Mouse (Mus musculus): Measurements from ENCODE around the gene Pcbp3. TPM values are rescaled to one million over a fixed set of nuclear protein-coding genes. Genes with fewer than 3 reads are reported as not detected.

Pcbp3 gene
- polyA plus RNA-seq, 1 experiment from 2014 or later: 44.9 TPM

DNA sequence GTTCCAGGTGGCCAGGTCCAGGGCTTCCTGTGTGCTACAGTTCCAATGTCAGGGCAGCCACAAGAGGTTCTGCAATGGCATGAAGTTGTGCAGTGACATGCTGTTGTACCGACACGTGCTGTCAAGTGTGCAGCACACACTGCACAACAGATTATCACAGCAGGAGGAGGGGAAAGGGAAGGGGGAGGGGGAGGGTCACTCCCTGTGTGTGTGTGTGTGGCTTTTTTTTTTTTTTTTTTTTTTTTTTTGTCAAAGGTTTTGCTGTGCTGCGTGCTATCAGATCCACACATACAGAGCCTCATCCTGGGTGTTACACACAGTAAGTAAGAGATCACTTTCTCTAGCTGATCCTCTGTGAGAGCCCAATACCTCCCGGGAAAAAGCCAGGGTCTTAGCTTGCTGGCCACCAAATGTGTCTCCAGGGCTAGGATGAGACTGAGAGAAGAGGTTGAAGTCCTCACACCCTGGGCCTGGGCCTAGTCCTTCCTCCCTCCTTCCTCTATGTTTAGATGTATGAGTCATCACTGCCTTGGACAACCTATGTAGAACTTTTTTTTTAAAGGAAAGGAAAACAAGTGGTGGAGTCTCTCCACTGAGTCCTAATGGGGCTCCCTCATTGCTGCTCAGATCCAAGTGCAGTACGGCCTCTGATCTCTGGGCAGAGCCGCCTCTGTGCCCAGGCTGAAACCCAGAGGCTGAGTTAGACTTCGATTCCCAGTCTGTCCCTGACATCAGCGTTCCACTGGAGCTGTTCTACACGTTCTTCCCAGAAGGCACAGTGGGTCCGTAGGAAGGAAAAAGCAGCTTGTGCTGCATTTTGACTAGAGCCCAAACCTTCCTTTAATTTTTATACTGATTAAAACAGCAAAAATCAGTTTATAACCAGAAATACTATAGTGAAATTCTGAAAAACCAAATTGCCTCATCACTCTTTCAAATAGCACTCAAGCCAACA, 153.0 kb downstream of the Pcbp3 start:
- Histone ChIP-seq H3K27ac (no peak overlapping the region), H3K36me3 (no peaks in the 10 kb centered on the region), H3K27me3 (ENCODE audit: low read depth, poor library complexity, severe bottlenecking) (no peaks in the 10 kb centered on the region), H3K9me3 (replicated peaks) (no peaks in the 10 kb centered on the region), H3K4me3 (no peak overlapping the region), H3K4me1 (0 out of 2 replicates have a peak, but pooled peaks cover 2% of the 10 kb centered on the region)
- WGBS: 92% methylated on average over 10 of the region's 10 CpGs
- no peak for DNase-seq (ENCODE audit: low spot score)

GRCm38 (mm10) chr10:76802500-76802885, 159.2 kb downstream of the Pcbp3 start:
- H3K36me3 ChIP-seq: peaks cover 13% of the 10 kb centered on the region
- WGBS: 93% methylated on average over 4 of the region's 4 CpGs
- no peak overlapping the region for H3K27ac ChIP-seq
- 0 out of 2 replicates have a peak, but pooled peaks cover 5% of the 10 kb centered on the region for H3K4me1 ChIP-seq
- H3K4me3 ChIP-seq: no peak overlapping the region
- DNase-seq (ENCODE audit: low spot score): no peak
- H3K27me3 ChIP-seq (ENCODE audit: low read depth, poor library complexity, severe bottlenecking): no peaks in the 10 kb centered on the region
- H3K9me3 ChIP-seq (replicated peaks): no peaks in the 10 kb centered on the region

DNA sequence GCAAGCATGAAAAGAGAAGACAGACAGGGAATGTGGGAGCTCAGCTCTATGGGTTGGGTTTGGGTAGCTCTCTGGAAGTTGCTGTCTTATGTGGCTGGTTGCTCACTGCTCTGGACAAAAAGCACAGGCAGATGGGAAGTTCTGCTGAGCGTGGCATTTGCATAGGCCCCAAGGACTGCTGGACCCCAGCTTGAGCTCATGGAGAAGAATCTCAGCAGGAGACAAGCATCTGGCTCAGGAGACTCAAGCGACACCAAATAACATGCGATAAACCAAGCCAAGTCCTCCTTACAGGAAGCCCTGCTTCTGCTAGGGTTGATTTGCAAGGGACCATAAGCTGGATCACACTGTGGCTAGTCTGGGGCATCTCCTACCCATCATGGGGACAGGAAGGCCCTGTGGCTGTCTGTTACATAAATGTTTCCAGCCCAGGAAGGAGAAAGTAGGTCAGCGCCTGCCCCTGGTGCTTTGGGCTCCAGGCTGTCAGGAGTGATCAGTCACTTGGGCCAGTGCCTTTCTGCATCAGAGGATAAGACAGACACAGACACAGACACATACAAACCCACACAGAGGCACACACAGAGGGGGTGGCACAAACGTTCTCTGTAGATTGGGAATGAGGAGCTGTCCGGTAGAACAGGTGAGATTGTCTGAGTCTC, 159.7 kb downstream of the Pcbp3 start:
- no peak for DNase-seq (ENCODE audit: low spot score)
- H3K27ac ChIP-seq: 0 out of 2 replicates have a peak overlapping the region, but pooled peaks have one; percentile 14
- H3K4me3 ChIP-seq: no peak overlapping the region
- H3K4me1 ChIP-seq: 0 out of 2 replicates have a peak, but pooled peaks cover 5% of the 10 kb centered on the region
- H3K36me3 ChIP-seq: peaks cover 16% of the 10 kb centered on the region
- 78% methylated on average over 6 of the region's 6 CpGs for whole genome bisulfite sequencing
- H3K27me3 ChIP-seq (ENCODE audit: low read depth, poor library complexity, severe bottlenecking): no peaks in the 10 kb centered on the region
- H3K9me3 ChIP-seq (replicated peaks): no peaks in the 10 kb centered on the region

DNA sequence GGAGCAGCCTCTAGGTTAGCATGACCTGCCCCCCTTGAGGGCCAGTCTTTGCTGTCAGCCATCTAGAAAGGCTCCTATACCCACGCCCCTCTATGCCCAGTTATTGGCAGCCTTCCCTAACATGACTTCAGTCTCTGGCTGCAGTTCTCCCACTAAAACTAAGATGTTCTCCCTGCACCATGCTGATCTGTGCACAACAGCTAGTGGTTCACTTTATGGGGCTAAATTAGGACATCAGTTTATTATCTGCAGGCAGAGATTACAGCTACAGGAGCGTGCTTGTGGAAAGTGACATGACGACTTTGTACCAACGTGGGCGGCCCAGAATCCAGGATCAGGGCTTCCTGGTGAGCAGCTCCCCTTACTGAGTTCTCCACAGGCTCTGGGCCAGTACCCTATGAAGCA, 160.4 kb downstream of the Pcbp3 start:
- WGBS: 86% methylated on average over 5 of the region's 5 CpGs

DNA sequence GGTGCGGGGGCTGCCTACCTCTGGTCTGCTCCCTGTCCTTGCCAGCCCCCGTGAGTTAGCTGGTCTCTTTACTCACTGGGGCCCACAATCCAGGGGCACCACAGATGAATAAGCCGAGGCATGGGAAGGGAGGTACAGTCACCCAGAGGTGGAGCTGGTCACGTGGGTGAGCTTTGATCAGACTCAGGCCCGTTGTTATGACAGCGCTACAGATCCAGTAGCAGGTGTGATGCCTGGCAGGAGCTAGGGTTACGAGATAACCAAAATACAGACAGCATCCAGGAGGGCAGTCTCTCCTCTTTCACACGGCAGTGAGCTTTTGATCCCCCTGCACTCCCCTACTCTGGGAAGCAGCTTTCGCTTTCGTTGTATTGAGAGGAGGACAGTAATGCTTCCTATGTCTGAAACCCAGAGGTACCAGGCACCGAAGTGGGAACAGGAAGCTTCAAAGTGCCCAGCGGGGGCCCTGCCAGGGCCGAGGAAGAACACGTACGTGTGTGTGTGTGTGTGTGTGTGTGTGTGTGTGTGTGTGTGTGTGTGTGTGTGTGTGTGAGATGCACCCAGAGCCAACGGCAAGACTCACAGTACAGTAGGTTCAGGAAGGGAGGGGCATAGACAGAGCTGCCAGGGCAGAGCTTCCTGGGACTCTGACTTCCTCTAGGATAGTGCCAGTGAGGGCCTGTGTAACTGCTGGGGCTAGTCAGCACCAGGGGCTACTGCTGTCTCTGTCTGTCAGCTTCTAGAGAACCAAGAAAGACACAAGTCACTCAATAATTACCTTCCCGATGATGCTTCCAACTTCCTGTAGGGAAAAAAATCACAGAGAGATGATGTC, 162.7 kb downstream of the Pcbp3 start:
- Histone ChIP-seq H3K9me3 (replicated peaks) (no peaks in the 10 kb centered on the region), H3K27me3 (ENCODE audit: low read depth, poor library complexity, severe bottlenecking) (no peaks in the 10 kb centered on the region), H3K36me3 (peaks cover 19% of the 10 kb centered on the region), H3K27ac (no peak overlapping the region), H3K4me3 (no peak overlapping the region), H3K4me1 (0 out of 2 replicates have a peak, but pooled peaks cover 5% of the 10 kb centered on the region)
- DNase-seq (ENCODE audit: low spot score): no peak
- WGBS: 88% methylated on average over 17 of the region's 17 CpGs

More for the DNA sequence above, 160.4 kb downstream of the Pcbp3 start:
- no peaks in the 10 kb centered on the region for H3K9me3 ChIP-seq (replicated peaks)
- no peaks in the 10 kb centered on the region for H3K27me3 ChIP-seq (ENCODE audit: low read depth, poor library complexity, severe bottlenecking)
- H3K4me1 ChIP-seq: 0 out of 2 replicates have a peak, but pooled peaks cover 5% of the 10 kb centered on the region
- DNase-seq (ENCODE audit: low spot score): no peak
- no peak overlapping the region for H3K27ac ChIP-seq
- H3K36me3 ChIP-seq: peaks cover 19% of the 10 kb centered on the region
- no peak overlapping the region for H3K4me3 ChIP-seq

GRCm38 (mm10) chr10:76794102-76794501, 167.6 kb downstream of the Pcbp3 start:
- H3K36me3 ChIP-seq: peaks cover 20% of the 10 kb centered on the region
- no peaks in the 10 kb centered on the region for H3K9me3 ChIP-seq (replicated peaks)
- WGBS: 91% methylated on average over 3 of the region's 3 CpGs
- H3K27me3 ChIP-seq (ENCODE audit: low read depth, poor library complexity, severe bottlenecking): no peaks in the 10 kb centered on the region
- H3K27ac ChIP-seq: no peak overlapping the region
- no peak for DNase-seq (ENCODE audit: low spot score)
- H3K4me3 ChIP-seq: no peak overlapping the region
- H3K4me1 ChIP-seq: no peaks in the 10 kb centered on the region

DNA sequence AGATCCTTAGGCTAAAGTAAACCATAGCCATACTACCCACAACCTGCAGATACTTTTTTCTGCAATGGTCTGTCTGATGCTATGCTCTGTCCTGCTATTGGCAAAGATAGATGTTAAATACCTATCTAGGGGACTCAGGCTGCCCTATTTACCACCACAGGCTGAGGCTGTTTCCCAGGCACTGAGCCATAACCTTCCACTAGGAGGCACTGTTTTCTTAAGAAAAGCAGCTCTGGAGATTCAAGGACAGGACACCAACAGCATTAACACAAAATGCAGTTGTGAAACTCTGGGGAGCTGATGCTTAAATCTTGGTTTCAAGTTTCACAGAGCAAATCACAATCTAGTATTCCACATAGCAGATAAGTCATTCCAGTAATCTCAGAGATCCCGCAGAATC, 170.2 kb downstream of the Pcbp3 start:
- no peaks in the 10 kb centered on the region for H3K9me3 ChIP-seq (replicated peaks)
- H3K27me3 ChIP-seq (ENCODE audit: low read depth, poor library complexity, severe bottlenecking): no peaks in the 10 kb centered on the region
- no peak for DNase-seq (ENCODE audit: low spot score)
- WGBS: 73% methylated on average over 1 of the region's 1 CpGs
- H3K36me3 ChIP-seq: 0 out of 2 replicates have a peak, but pooled peaks cover 7% of the 10 kb centered on the region
- H3K27ac ChIP-seq: no peak overlapping the region
- H3K4me1 ChIP-seq: no peaks in the 10 kb centered on the region
- no peak overlapping the region for H3K4me3 ChIP-seq

- Histone ChIP-seq H3K9me3 (replicated peaks) (no peaks in the 10 kb centered on the region), H3K4me1 (no peaks in the 10 kb centered on the region), H3K36me3 (0 out of 2 replicates have a peak, but pooled peaks cover 7% of the 10 kb centered on the region), H3K27me3 (ENCODE audit: low read depth, poor library complexity, severe bottlenecking) (no peaks in the 10 kb centered on the region), H3K4me3 (no peak overlapping the region), H3K27ac (no peak overlapping the region)
- no peak for DNase-seq (ENCODE audit: low spot score)
- 94% methylated on average over 4 of the region's 4 CpGs for WGBS
Measured at GRCm38 (mm10) chr10:76789885-76790284, 171.8 kb downstream of the Pcbp3 start.

GRCm38 (mm10) chr10:76785312-76785711, 176.4 kb downstream of the Pcbp3 start:
- no peak for DNase-seq (ENCODE audit: low spot score)
- Histone ChIP-seq H3K4me3 (no peak overlapping the region), H3K27ac (no peak overlapping the region), H3K36me3 (0 out of 2 replicates have a peak, but pooled peaks cover 7% of the 10 kb centered on the region), H3K4me1 (no peaks in the 10 kb centered on the region), H3K9me3 (replicated peaks) (no peaks in the 10 kb centered on the region), H3K27me3 (ENCODE audit: low read depth, poor library complexity, severe bottlenecking) (no peaks in the 10 kb centered on the region)
- WGBS: 81% methylated on average over 6 of the region's 6 CpGs

DNA sequence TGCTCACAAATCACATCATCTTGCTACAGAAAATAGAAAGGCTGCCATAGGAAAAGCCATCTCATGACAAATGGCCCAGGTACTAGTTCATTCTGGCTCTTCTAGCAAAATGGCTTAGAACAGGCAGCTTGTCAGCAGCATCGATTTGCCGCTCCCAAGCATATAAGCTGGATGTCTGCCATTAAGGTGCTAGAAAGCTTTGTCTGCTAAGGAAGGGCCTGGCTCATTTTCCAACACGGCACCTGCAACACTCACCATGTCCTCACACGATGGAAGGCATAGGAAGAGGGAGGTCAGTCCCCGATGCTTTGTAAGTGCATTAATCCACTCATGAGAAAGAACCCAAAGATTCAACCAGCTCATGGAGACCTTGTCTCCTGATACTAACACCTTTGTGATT, 182.5 kb downstream of the Pcbp3 start:
- WGBS: 92% methylated on average over 5 of the region's 5 CpGs
- no peaks in the 10 kb centered on the region for H3K9me3 ChIP-seq (replicated peaks)
- H3K36me3 ChIP-seq: no peaks in the 10 kb centered on the region
- no peaks in the 10 kb centered on the region for H3K27me3 ChIP-seq (ENCODE audit: low read depth, poor library complexity, severe bottlenecking)
- no peak overlapping the region for H3K27ac ChIP-seq
- DNase-seq (ENCODE audit: low spot score): no peak
- no peaks in the 10 kb centered on the region for H3K4me1 ChIP-seq
- H3K4me3 ChIP-seq: no peak overlapping the region

GRCm38 (mm10) chr10:76771624-76772023, 190.1 kb downstream of the Pcbp3 start:
- 92% methylated on average over 3 of the region's 3 CpGs for WGBS
- DNase-seq (ENCODE audit: low spot score): no peak
- Histone ChIP-seq H3K9me3 (replicated peaks) (no peaks in the 10 kb centered on the region), H3K4me1 (0 out of 2 replicates have a peak, but pooled peaks cover 3% of the 10 kb centered on the region), H3K36me3 (no peaks in the 10 kb centered on the region), H3K4me3 (no peak overlapping the region), H3K27ac (no peak overlapping the region), H3K27me3 (ENCODE audit: low read depth, poor library complexity, severe bottlenecking) (no peaks in the 10 kb centered on the region)

GRCm38 (mm10) chr10:76771086-76771485, 190.6 kb downstream of the Pcbp3 start:
- no peaks in the 10 kb centered on the region for H3K9me3 ChIP-seq (replicated peaks)
- H3K4me3 ChIP-seq: no peak overlapping the region
- no peaks in the 10 kb centered on the region for H3K27me3 ChIP-seq (ENCODE audit: low read depth, poor library complexity, severe bottlenecking)
- no peak overlapping the region for H3K27ac ChIP-seq
- H3K36me3 ChIP-seq: no peaks in the 10 kb centered on the region
- 0 out of 2 replicates have a peak, but pooled peaks cover 3% of the 10 kb centered on the region for H3K4me1 ChIP-seq
- DNase-seq (ENCODE audit: low spot score): no peak
- 57% methylated on average over 5 of the region's 5 CpGs for WGBS
